Mouse (Mus musculus) CH12.LX (cell line): ENCODE data around the gene Isyna1. TPM values are rescaled to one million over a fixed set of nuclear protein-coding genes. Genes with fewer than 3 reads are reported as not detected.

Experiments used
- DNase-seq: peaks from one replicate; pipeline ENCODE4 v3.0.0-alpha.2; 2013; ENCODE audit errors: extremely low read depth
- H3K27ac ChIP-seq: 2 replicates; pipeline ENCODE4 v1.5.1; 2012; ENCODE audit warnings: low read depth, mild to moderate bottlenecking, control low read depth, moderate library complexity; ENCODE audit not compliant: insufficient read depth
- H3K27me3 ChIP-seq: replicated peaks from 2 replicates; pipeline ENCODE3; 2012; ENCODE audit warnings: inconsistent platforms
- H3K36me3 ChIP-seq, 2 experiments: replicated peaks in 1 of 2; 2 replicates each; pipeline versions ENCODE3 to v1.6.1; 2012; ENCODE audit warnings: inconsistent platforms in 1 of 2, low read length in 1 of 2, mild to moderate bottlenecking in 1 of 2, mixed read lengths in 1 of 2, moderate library complexity in 1 of 2; ENCODE audit not compliant: control insufficient read depth in 1 of 2, insufficient read depth in 1 of 2
- H3K4me1 ChIP-seq, 2 experiments: 2 replicates each; pipeline ENCODE4 v1.6.1; 2012; ENCODE audit warnings: inconsistent platforms in 1 of 2, moderate library complexity in 1 of 2; ENCODE audit not compliant: insufficient read depth in 2 of 2, control insufficient read depth in 1 of 2
- H3K4me2 ChIP-seq: 2 replicates; pipeline ENCODE4 v1.6.1; 2012; ENCODE audit warnings: low read depth, mild to moderate bottlenecking, control low read depth; ENCODE audit not compliant: poor library complexity, insufficient read depth, severe bottlenecking
- H3K4me3 ChIP-seq, 3 experiments: fragments of 150-350 bp in 1 of 3; sonication (generic) in 1 of 3; replicated peaks in 1 of 3; 2 replicates each; pipeline versions ENCODE3 to v1.5.1; 2011 to 2012; ENCODE audit warnings: low read depth in 2 of 3, low read length in 2 of 3, mild to moderate bottlenecking in 2 of 3, moderate library complexity in 2 of 3, control low read depth in 1 of 3, improper control_type of control experiment in 1 of 3, inconsistent platforms in 1 of 3, mixed read lengths in 1 of 3; ENCODE audit not compliant: poor library complexity in 1 of 3
- H3K79me2 ChIP-seq: replicated peaks from 2 replicates; pipeline ENCODE4 v1.6.1; 2012; ENCODE audit warnings: mild to moderate bottlenecking, moderate library complexity; ENCODE audit not compliant: control insufficient read depth, poor library complexity, insufficient read depth, severe bottlenecking; ENCODE audit errors: extremely low read depth
- H3K9ac ChIP-seq: 2 replicates; pipeline ENCODE4 v1.6.1; 2012; ENCODE audit warnings: low read depth, mild to moderate bottlenecking, control low read depth, moderate library complexity; ENCODE audit not compliant: insufficient read depth
- H3K9me3 ChIP-seq: replicated peaks from 2 replicates; pipeline ENCODE3; 2012; ENCODE audit warnings: low read length, inconsistent platforms, mixed read lengths
- ETS1 ChIP-seq: conservative IDR thresholded peaks from 2 replicates; pipeline ENCODE4 v1.6.1; 2012; ENCODE audit warnings: low read depth, mild to moderate bottlenecking, inconsistent platforms, low read length, improper control_type of control experiment, moderate library complexity
- MAX ChIP-seq: IDR thresholded peaks from 2 replicates; pipeline ENCODE4 v1.6.1; 2011; ENCODE audit warnings: low read length, improper control_type of control experiment
- MAZ ChIP-seq: IDR thresholded peaks from 2 replicates; pipeline ENCODE4 v1.6.1; 2012; ENCODE audit warnings: low read depth, mild to moderate bottlenecking, inconsistent platforms, low read length, improper control_type of control experiment, moderate library complexity
- MEF2A ChIP-seq: IDR thresholded peaks from 2 replicates; pipeline ENCODE4 v1.6.1; 2014; ENCODE audit warnings: low read depth, mild to moderate bottlenecking, inconsistent platforms, low read length, improper control_type of control experiment, borderline replicate concordance
- NRF1 ChIP-seq: IDR thresholded peaks from 2 replicates; pipeline ENCODE4 v1.6.1; 2014; ENCODE audit warnings: low read depth, mild to moderate bottlenecking, inconsistent platforms, low read length, improper control_type of control experiment, moderate library complexity
- RAD21 ChIP-seq: IDR thresholded peaks from 2 replicates; pipeline ENCODE4 v1.6.1; 2011; ENCODE audit warnings: low read depth, mild to moderate bottlenecking, low read length, improper control_type of control experiment, moderate library complexity
- RCOR1 ChIP-seq: conservative IDR thresholded peaks from 2 replicates; pipeline ENCODE4 v1.6.1; 2012; ENCODE audit warnings: low read depth, mild to moderate bottlenecking, inconsistent platforms, low read length, improper control_type of control experiment
- UBTF ChIP-seq: IDR thresholded peaks from 2 replicates; pipeline ENCODE4 v1.6.1; 2012; ENCODE audit warnings: low read depth, mild to moderate bottlenecking, inconsistent platforms, low read length, improper control_type of control experiment, moderate library complexity
- ZMIZ1 ChIP-seq: IDR thresholded peaks from 2 replicates; pipeline ENCODE4 v1.6.1; 2012; ENCODE audit warnings: low read depth, mild to moderate bottlenecking, inconsistent platforms, low read length, improper control_type of control experiment
- dilution Hi-C: fragments of 300-500 bp; cut with MboI; formaldehyde crosslinking; loops from 2 replicates; pipeline ENCODE4 v1.14.3; 2020; ENCODE audit warnings: low sequenced_read_pairs; ENCODE audit not compliant: extremely low pct_unique_long_range_greater_than_20kb, extremely low pct_ligation_motif_present
- in situ Hi-C: fragments of 300-500 bp; cut with MboI; formaldehyde crosslinking; loops from 3 replicates; pipeline ENCODE4 v1.14.3; 2019; ENCODE audit warnings: low sequenced_read_pairs, low pct_ligation_motif_present, low pct_unique_long_range_greater_than_20kb, mixed read lengths
- polyA plus RNA-seq: library from polyadenylated mRNA; unstranded; fragments of >175 nt; gene quantifications from 2 replicates; pipeline ENCODE4 v1.2.1, GENCODE M21; 2012; ENCODE audit warnings: low read depth; ENCODE audit not compliant: insufficient read length
- total RNA-seq, 2 experiments: library from RNA; depleted of rRNA; stranded (reverse); fragments of 300-350 nt in 1 of 2; fragments of >200 nt in 1 of 2; gene quantifications; 2 replicates each; pipeline ENCODE4 v1.2.3; 2012 to 2014

The Isyna1 gene
- total and polyA plus RNA-seq, 3 experiments, result 99.9 to 163 (median 141) TPM

GRCm38 (mm10) chr8:70629574-70630531 lies 35.7 kb downstream of the Isyna1 start (continued):
- peak; percentile 57 for TF ChIP-seq RAD21
- 0 out of 2 replicates have a peak, but pooled peaks have one; percentile 36 for TF ChIP-seq ZMIZ1
- TF ChIP-seq MAZ, result peak; percentile 77
- peak; percentile 94 for TF ChIP-seq NRF1

GRCm38 (mm10) chr8:70630532-70631381 lies 36.6 kb downstream of the Isyna1 start:
- TF ChIP-seq MAX, result no peak
- no peak for TF ChIP-seq MEF2A
- TF ChIP-seq MAZ, result 0 out of 2 replicates have a peak, but pooled peaks have one; percentile 2
- no peak overlapping the region for H3K27ac ChIP-seq
- H3K27me3 ChIP-seq, result no peaks in the 10 kb centered on the region
- H3K9me3 ChIP-seq, result peaks cover 2% of the 10 kb centered on the region
- H3K79me2 ChIP-seq, result no peaks in the 10 kb centered on the region
- no peak overlapping the region for H3K9ac ChIP-seq
- in situ Hi-C loops, result no loop called here
- peaks cover 24 to 67% of the 10 kb centered on the region in 2 experiments for H3K4me1 ChIP-seq
- H3K4me3 ChIP-seq, result no peak overlapping the region
- no peaks in the 10 kb centered on the region for H3K36me3 ChIP-seq
- DNase-seq, result no peak
- no peak overlapping the region for H3K4me2 ChIP-seq
- dilution Hi-C loops, result no loop called here

DNA sequence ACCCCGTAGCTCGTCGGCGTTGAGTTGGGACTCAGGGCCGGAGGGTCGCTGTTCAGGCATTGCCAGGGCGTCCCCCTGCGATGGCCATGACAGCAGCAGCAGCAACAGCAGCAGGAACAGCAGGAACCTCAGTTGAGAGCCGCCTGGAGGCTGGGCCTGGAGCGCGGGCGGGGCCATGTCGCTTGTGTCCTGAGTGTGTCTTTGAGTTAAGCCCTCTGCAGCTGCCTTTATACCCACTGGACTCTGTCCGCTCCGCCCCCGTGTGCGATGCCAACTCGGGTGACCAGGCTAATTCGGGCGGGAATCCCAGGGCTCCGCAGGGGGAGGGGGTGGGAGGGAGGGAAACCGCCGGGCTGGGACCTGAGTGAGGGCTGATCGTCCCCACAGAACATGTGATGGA lies 37.3 kb downstream of the Isyna1 start:
- peaks cover 28 to 73% of the 10 kb centered on the region in 2 experiments for H3K4me1 ChIP-seq
- no peaks in the 10 kb centered on the region for H3K36me3 ChIP-seq
- H3K79me2 ChIP-seq, result no peaks in the 10 kb centered on the region
- TF ChIP-seq MAX, result no peak
- TF ChIP-seq ETS1, result no peak
- TF ChIP-seq RCOR1, result no peak
- TF ChIP-seq UBTF, result no peak
- TF ChIP-seq, all 38 proteins: peak for 0
- dilution Hi-C loops (no loop called here), in situ Hi-C loops (no loop called here)
- no peak overlapping the region for H3K4me2 ChIP-seq
- no peak for DNase-seq
- no peak overlapping the region for H3K4me3 ChIP-seq
- H3K9ac ChIP-seq, result no peak overlapping the region
- H3K9me3 ChIP-seq, result peaks cover 2% of the 10 kb centered on the region
- no peaks in the 10 kb centered on the region for H3K27me3 ChIP-seq
- H3K27ac ChIP-seq, result no peak overlapping the region
